Mouse (Mus musculus) neural tube, embryonic 11.5 days (tissue): ENCODE data around the gene Tmem266. TPM values are rescaled to one million over a fixed set of nuclear protein-coding genes. Genes with fewer than 3 reads are reported as not detected.

Experiments used
- ATAC-seq: fragments of 200-750 bp; cut with Nextera tagmentation; 2 replicates; pipeline ENCODE4 v1.8.0; 2017; ENCODE audit warnings: moderate number of reproducible peaks, mild to moderate bottlenecking, moderate TSS enrichment, moderate library complexity; ENCODE audit not compliant: insufficient read depth, low FRiP score, low TSS enrichment
- DNase-seq: peaks from one replicate; pipeline ENCODE4 v3.0.0-alpha.2; 2015; ENCODE audit warnings: low spot score
- H3K27ac ChIP-seq: fragments of 300-500 bp; sonication (generic); 2 replicates; pipeline ENCODE4 v1.5.1; 2014; ENCODE audit warnings: low read depth, mild to moderate bottlenecking, low read length
- H3K27me3 ChIP-seq: fragments of 300-500 bp; sonication (generic); 2 replicates; pipeline ENCODE4 v1.6.1; 2014; ENCODE audit warnings: mild to moderate bottlenecking, low read length, mixed read lengths; ENCODE audit not compliant: control insufficient read depth, insufficient read depth
- H3K36me3 ChIP-seq: fragments of 300-500 bp; sonication (generic); 2 replicates; pipeline ENCODE4 v1.6.1; 2014; ENCODE audit warnings: mild to moderate bottlenecking, low read length, moderate library complexity, mixed read lengths; ENCODE audit not compliant: control insufficient read depth, insufficient read depth
- H3K4me1 ChIP-seq: fragments of 300-500 bp; sonication (generic); 2 replicates; pipeline ENCODE4 v1.6.1; 2014; ENCODE audit warnings: low read length, mixed read lengths; ENCODE audit not compliant: control insufficient read depth, insufficient read depth
- H3K4me2 ChIP-seq: fragments of 300-500 bp; sonication (generic); 2 replicates; pipeline ENCODE4 v1.6.1; 2014; ENCODE audit warnings: low read depth, mild to moderate bottlenecking, moderate library complexity
- H3K4me3 ChIP-seq: fragments of 300-500 bp; sonication (generic); 2 replicates; pipeline ENCODE4 v1.5.1; 2014; ENCODE audit warnings: low read depth, low read length
- H3K9ac ChIP-seq: fragments of 300-500 bp; sonication (generic); 2 replicates; pipeline ENCODE4 v1.6.1; 2014; ENCODE audit warnings: mild to moderate bottlenecking, low read length
- H3K9me3 ChIP-seq: fragments of 300-500 bp; sonication (generic); 2 replicates; pipeline ENCODE4 v1.6.1; 2016; ENCODE audit warnings: low read length; ENCODE audit not compliant: control insufficient read depth
- WGBS: fragments of 180-500 bp; shearing (Covaris S2); extraction: QIAGEN DNeasy Blood & Tissue Kit; methylation state at CpG from one replicate; pipeline ENCODE4 v1.1.7; 2014; 5-methylcytosine and 5-hydroxymethylcytosine counted together
- polyA plus RNA-seq: library from polyadenylated mRNA; unstranded; fragments of >200 nt; fragmentation: Nextera tagmentation; extraction: Ambion mirVana; gene quantifications from 2 replicates; pipeline ENCODE4 v1.2.1, GENCODE M21; 2014

Tmem266 gene
- polyA plus RNA-seq, 1 experiment from 2014 or later, result 0.62 TPM

DNA sequence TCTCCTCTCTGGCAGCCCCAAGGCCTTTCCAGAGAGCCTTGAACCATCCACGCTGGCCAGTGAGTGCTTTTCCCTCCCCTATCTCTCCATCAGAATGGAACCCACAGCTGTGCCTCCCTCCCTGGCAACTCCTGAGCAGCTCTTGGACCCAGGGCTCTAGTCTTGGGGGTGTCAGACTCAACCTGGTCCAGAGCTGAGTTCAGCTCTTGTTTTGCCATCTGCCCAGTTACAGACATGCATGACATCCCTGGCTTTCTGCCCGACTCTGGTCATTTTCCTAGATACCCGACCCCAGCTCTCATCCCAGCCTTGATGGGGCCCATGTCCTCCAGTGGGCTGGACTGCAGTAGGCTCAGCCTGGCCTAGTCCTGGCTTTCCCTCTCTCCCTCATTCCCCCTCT lies 111.7 kb downstream of the Tmem266 start:
- no peak overlapping the region for H3K4me3 ChIP-seq
- no peak overlapping the region for H3K4me2 ChIP-seq
- no peaks in the 10 kb centered on the region for H3K36me3 ChIP-seq
- no peak for DNase-seq
- H3K27ac ChIP-seq, result no peak overlapping the region
- no peaks in the 10 kb centered on the region; the same call in 1 of the 2 replicates for H3K4me1 ChIP-seq
- H3K9ac ChIP-seq, result no peak overlapping the region
- ATAC-seq, result no peak
- H3K27me3 ChIP-seq, result no peaks in the 10 kb centered on the region
- no peaks in the 10 kb centered on the region for H3K9me3 ChIP-seq
- 60% methylated on average over 3 of the region's 3 CpGs for whole genome bisulfite sequencing

DNA sequence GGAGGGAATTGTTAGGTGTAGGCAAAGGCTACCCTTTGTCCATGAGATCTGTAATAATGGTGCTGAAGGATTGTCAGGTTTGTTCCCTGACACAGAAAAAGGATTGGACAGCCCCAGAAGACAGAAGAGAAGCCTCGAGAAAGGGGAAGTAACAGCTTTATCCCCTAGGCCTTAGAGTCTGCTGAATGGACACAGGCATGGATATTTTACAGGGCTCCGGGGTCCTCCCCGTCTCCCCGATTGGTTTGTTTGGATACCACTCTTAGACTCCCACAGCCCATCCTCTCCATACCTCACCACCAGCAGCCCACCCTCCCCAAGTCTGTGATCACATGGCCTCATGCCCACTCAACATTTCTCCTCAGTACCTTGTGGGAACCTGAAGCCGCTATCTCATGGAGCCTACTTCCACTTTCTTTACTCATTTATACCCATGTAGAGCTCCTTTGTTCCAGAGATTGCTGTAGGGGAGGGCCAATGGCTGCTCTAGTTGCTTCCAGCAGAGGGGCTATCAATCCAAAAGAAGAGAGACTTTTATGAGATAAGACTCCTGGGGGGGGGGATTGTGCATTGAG lies 112.6 kb downstream of the Tmem266 start:
- Histone ChIP-seq H3K4me1 (no peaks in the 10 kb centered on the region), H3K9ac (no peak overlapping the region), H3K9me3 (no peaks in the 10 kb centered on the region), H3K4me3 (no peak overlapping the region), H3K27me3 (no peaks in the 10 kb centered on the region), H3K27ac (no peak overlapping the region), H3K4me2 (no peak overlapping the region), H3K36me3 (no peaks in the 10 kb centered on the region)
- no peak for DNase-seq
- ATAC-seq, result no peak
- WGBS, result 85% methylated on average over 5 of the region's 5 CpGs

DNA sequence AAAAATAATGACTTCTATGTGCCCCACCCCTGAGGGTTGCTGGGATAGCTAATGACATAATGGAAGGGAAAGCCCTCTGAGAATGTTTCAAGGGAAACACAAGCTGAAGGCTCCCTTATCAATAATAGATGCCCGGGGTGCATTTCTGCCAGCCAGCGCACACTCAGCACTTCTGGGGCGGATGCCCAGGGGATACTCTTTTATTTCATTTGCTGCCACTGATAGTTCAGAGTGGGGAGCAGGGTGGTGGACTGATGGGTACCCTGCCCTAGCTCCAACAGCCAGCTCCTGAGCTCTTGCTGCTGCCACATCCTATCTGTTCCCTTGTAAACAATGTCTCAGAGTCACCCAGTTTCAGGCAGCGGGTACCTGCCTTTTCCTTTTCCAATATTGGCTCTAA lies 120.8 kb downstream of the Tmem266 start:
- 0 out of 2 replicates have a peak, but pooled peaks cover 2% of the 10 kb centered on the region for H3K4me1 ChIP-seq
- H3K27me3 ChIP-seq, result no peaks in the 10 kb centered on the region
- no peak for DNase-seq
- no peak for ATAC-seq
- no peaks in the 10 kb centered on the region for H3K36me3 ChIP-seq
- WGBS, result 79% methylated on average over 4 of the region's 4 CpGs
- no peak overlapping the region for H3K4me2 ChIP-seq
- no peak overlapping the region for H3K4me3 ChIP-seq
- no peaks in the 10 kb centered on the region for H3K9me3 ChIP-seq
- no peak overlapping the region for H3K9ac ChIP-seq
- H3K27ac ChIP-seq, result no peak overlapping the region

DNA sequence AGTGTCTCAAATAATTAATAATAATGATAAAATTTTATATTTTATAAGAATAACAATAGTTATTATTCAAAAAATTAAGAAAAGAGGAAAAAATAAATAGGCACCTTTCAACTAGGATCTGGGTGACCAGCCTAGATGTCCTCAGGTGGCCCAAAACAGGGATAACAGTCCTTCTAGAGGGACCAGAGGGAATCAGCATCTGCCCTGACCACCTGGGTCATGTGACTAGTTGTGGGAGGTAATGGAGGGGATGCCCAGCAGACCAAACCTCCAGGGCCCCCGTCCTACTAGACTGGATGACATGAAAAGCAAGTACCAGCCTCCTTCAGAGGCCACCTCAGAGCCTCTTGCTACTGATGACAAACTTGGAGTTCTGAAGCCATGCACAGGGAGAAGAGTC lies 122.4 kb downstream of the Tmem266 start:
- Histone ChIP-seq H3K36me3 (no peaks in the 10 kb centered on the region; the same call in 1 of the 2 replicates), H3K9me3 (no peaks in the 10 kb centered on the region), H3K9ac (no peak overlapping the region), H3K27me3 (no peaks in the 10 kb centered on the region), H3K27ac (no peak overlapping the region), H3K4me3 (no peak overlapping the region), H3K4me2 (no peak overlapping the region), H3K4me1 (0 out of 2 replicates have a peak, but pooled peaks cover 2% of the 10 kb centered on the region)
- DNase-seq (no peak), ATAC-seq (no peak)
- WGBS, result 79% methylated on average over 1 of the region's 1 CpGs

DNA sequence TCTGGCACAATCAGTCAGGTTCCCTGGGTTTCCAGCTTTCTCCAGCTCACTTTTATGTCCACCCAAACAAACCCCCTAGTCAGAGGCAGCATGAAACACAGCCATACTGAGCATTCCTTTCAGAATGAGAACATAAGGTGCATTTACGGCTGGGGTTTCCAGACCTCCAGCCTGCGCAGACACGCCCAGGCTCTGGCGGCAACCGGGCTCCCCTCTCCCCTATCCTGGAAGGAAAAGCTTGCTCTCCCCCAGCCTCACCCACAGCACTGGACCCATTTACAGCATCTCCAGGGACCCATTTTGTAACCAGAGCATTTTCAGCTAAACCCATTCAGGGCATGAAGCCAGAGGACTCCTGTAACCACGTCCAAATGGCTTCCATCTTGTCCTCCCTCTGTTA lies 123.3 kb downstream of the Tmem266 start:
- Histone ChIP-seq H3K27me3 (no peaks in the 10 kb centered on the region), H3K27ac (no peak overlapping the region), H3K4me2 (no peak overlapping the region), H3K4me3 (no peak overlapping the region), H3K9me3 (no peaks in the 10 kb centered on the region), H3K4me1 (0 out of 2 replicates have a peak, but pooled peaks cover 2% of the 10 kb centered on the region), H3K9ac (no peak overlapping the region), H3K36me3 (no peaks in the 10 kb centered on the region; the same call in 1 of the 2 replicates)
- no peak for DNase-seq
- ATAC-seq, result no peak
- WGBS, result 75% methylated on average over 6 of the region's 6 CpGs

DNA sequence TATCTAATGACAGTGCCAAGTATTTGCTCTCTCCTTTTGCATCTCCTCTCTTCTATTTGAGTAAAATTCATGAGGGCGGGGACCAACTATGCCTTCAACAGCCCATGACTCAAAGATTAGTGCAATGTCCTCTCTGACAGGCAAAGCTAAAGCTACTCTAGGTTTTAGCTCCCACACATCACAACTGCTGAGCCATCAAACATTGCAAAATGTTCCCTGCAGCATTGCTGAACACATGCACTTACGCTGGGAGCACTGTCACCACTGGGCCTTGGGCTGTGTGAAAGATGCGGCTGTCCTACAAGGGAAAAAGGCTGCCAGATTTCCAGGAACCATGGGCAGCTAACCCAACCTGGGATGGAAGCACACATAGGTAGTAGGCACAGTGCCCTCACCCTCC lies 124.7 kb downstream of the Tmem266 start:
- Histone ChIP-seq H3K9ac (no peak overlapping the region), H3K9me3 (no peaks in the 10 kb centered on the region), H3K4me2 (no peak overlapping the region), H3K27me3 (no peaks in the 10 kb centered on the region), H3K27ac (no peak overlapping the region), H3K4me3 (no peak overlapping the region), H3K36me3 (no peaks in the 10 kb centered on the region; the same call in 1 of the 2 replicates), H3K4me1 (0 out of 2 replicates have a peak, but pooled peaks cover 2% of the 10 kb centered on the region)
- WGBS, result 93% methylated on average over 3 of the region's 3 CpGs
- DNase-seq (no peak), ATAC-seq (no peak)

DNA sequence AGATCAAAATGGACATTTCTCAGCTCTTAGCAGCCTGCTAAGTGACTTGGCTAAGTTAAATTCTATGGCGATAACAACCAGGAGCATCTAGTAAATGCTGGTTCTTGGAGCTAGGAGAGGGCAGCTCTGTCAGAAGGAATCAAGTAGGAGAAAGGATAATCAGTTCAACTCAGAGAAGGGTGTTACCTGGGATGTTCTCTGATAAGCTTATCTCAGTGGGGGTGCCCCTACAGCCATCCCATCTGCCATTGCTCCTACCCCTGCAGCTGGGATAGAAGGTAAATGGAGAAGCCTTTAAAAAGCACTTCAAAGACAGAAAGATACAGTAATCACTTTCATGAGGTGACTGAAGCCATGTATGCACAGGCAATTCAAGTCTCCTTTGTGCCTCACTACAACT lies 126.2 kb downstream of the Tmem266 start:
- Histone ChIP-seq H3K9me3 (no peaks in the 10 kb centered on the region), H3K4me3 (no peak overlapping the region), H3K4me2 (no peak overlapping the region), H3K27ac (no peak overlapping the region), H3K4me1 (0 out of 2 replicates have a peak, but pooled peaks cover 2% of the 10 kb centered on the region), H3K36me3 (no peaks in the 10 kb centered on the region; the same call in 1 of the 2 replicates), H3K9ac (no peak overlapping the region), H3K27me3 (no peaks in the 10 kb centered on the region)
- no peak for DNase-seq
- ATAC-seq, result no peak
- WGBS, result 88% methylated on average over 1 of the region's 1 CpGs

DNA sequence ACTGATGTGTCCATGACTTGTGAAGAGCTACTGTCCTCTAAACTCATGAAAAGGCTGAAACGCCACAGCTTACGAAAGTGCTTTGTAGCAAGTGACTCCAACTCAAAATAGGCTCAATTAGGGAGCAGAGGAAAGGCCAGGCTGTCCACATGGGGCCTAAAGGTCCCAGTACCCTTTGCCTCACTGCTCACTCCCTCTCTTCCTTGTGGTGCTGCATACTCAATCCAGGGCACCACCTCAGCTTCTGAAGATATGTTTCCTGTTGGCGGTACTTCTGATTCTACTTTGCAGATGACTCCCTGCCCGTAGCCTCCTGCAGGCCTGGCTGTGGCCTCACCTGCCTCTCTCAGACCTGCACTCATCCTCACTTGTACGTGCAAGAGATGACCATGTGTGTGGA lies 126.7 kb downstream of the Tmem266 start:
- Histone ChIP-seq H3K27me3 (no peaks in the 10 kb centered on the region), H3K4me1 (0 out of 2 replicates have a peak, but pooled peaks cover 2% of the 10 kb centered on the region), H3K9me3 (no peaks in the 10 kb centered on the region), H3K36me3 (no peaks in the 10 kb centered on the region; the same call in 1 of the 2 replicates), H3K4me2 (no peak overlapping the region), H3K9ac (no peak overlapping the region), H3K27ac (no peak overlapping the region), H3K4me3 (no peak overlapping the region)
- DNase-seq (no peak), ATAC-seq (no peak)
- WGBS, result 93% methylated on average over 5 of the region's 5 CpGs

DNA sequence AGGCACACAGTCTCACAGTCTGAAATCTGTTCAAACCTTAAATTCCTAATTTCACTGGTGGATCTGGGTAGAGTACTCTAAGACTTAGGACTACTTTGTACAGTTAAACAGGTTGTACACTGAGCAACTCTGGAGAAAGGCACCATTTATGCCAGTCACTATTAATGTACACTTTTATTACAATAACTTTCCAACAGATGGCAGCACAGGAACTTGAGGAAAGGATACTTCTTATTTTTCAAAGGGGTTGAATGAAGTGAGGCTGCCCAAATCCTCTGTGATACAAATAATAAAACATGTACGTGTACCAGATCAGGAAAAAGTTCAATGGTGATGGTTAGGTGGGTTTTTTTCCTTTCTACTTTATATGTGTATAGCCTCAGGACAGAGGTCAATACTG lies 141.7 kb downstream of the Tmem266 start:
- Histone ChIP-seq H3K9ac (no peak overlapping the region), H3K9me3 (no peaks in the 10 kb centered on the region), H3K4me2 (no peak overlapping the region), H3K4me3 (no peak overlapping the region), H3K4me1 (no peaks in the 10 kb centered on the region), H3K27ac (no peak overlapping the region), H3K27me3 (no peaks in the 10 kb centered on the region), H3K36me3 (no peaks in the 10 kb centered on the region)
- DNase-seq, result no peak
- 87% methylated on average over 1 of the region's 1 CpGs for WGBS
- ATAC-seq, result no peak
